Mouse (Mus musculus): ENCODE measurements at regions not wholly inside any gene's neighbourhood (a gene's known extent, or its start where the extent isn't known, plus 50 kb on each side); places are given as distances from the start of the nearest gene placed in this dataset.

GRCm38 (mm10) chr8:24287861-24288260 lies 437.8 kb downstream of the Adam3 start:
- no peak for DNase-seq (ENCODE audit: inconsistent age in 2 of 2, low spot score in 1 of 2)

- peak; percentile 6 to 25 for DNase-seq (ENCODE audit: inconsistent age in 2 of 2, low spot score in 1 of 2)
Measured at GRCm38 (mm10) chr8:24284966-24285365, 440.7 kb downstream of the Adam3 start.

GRCm38 (mm10) chr8:24283901-24284405 lies 441.7 kb downstream of the Adam3 start:
- no peak for DNase-seq (ENCODE audit: inconsistent age in 2 of 2, low spot score in 1 of 2)

- DNase-seq (ENCODE audit: inconsistent age in 2 of 2, low spot score in 1 of 2): no peak
Measured at GRCm38 (mm10) chr8:24280296-24280695, 445.4 kb downstream of the Adam3 start.

GRCm38 (mm10) chr8:24278391-24278790 lies 447.3 kb downstream of the Adam3 start:
- no peak for DNase-seq (ENCODE audit: inconsistent age in 2 of 2, low spot score in 1 of 2)

GRCm38 (mm10) chr8:24261359-24261758 lies 464.3 kb downstream of the Adam3 start:
- no peak for DNase-seq (ENCODE audit: inconsistent age in 2 of 2, low spot score in 1 of 2)

GRCm38 (mm10) chr8:24258622-24259021 lies 467.0 kb downstream of the Adam3 start:
- no peak for DNase-seq (ENCODE audit: inconsistent age in 2 of 2, low spot score in 1 of 2)

- no peak for DNase-seq (ENCODE audit: inconsistent age in 2 of 2, low spot score in 1 of 2)
Measured at GRCm38 (mm10) chr8:24242211-24242610, 483.4 kb downstream of the Adam3 start.

- DNase-seq (ENCODE audit: inconsistent age in 2 of 2, low spot score in 1 of 2): peak in 1 of 2 experiments; percentile 24
Measured at GRCm38 (mm10) chr8:24240211-24240983, 485.3 kb downstream of the Adam3 start.

GRCm38 (mm10) chr8:24234981-24235380 lies 490.7 kb downstream of the Adam3 start:
- DNase-seq (ENCODE audit: inconsistent age in 2 of 2, low spot score in 1 of 2): no peak

GRCm38 (mm10) chr8:24228148-24228547 lies 497.5 kb downstream of the Adam3 start:
- no peak for DNase-seq (ENCODE audit: inconsistent age in 2 of 2, low spot score in 1 of 2)

- DNase-seq (ENCODE audit: inconsistent age in 2 of 2, low spot score in 1 of 2): no peak
Measured at GRCm38 (mm10) chr8:24227331-24228072, 498.1 kb downstream of the Adam3 start.

GRCm38 (mm10) chr8:24220222-24220621 lies 505.4 kb downstream of the Adam3 start:
- DNase-seq (ENCODE audit: inconsistent age in 2 of 2, low spot score in 1 of 2): no peak

GRCm38 (mm10) chr8:24216655-24217054 lies 509.0 kb downstream of the Adam3 start:
- no peak for DNase-seq (ENCODE audit: inconsistent age in 2 of 2, low spot score in 1 of 2)

- no peak for DNase-seq (ENCODE audit: inconsistent age in 2 of 2, low spot score in 1 of 2)
Measured at GRCm38 (mm10) chr8:24215510-24216138, 510.0 kb downstream of the Adam3 start.

GRCm38 (mm10) chr8:24214315-24214714 lies 511.3 kb downstream of the Adam3 start:
- DNase-seq (ENCODE audit: inconsistent age in 2 of 2, low spot score in 1 of 2): no peak

GRCm38 (mm10) chr8:24212216-24213200 lies 513.1 kb downstream of the Adam3 start:
- peak in 1 of 2 experiments; percentile 65 for DNase-seq (ENCODE audit: inconsistent age in 2 of 2, low spot score in 1 of 2)

- peak; percentile 61 to 83 for DNase-seq (ENCODE audit: inconsistent age in 2 of 2, low spot score in 1 of 2)
Measured at GRCm38 (mm10) chr8:24211091-24211490, 514.6 kb downstream of the Adam3 start.

All from adrenal gland, adult (tissue).